Mouse (Mus musculus) G1E-ER4 (cell line): Measurements from ENCODE around the gene Strbp. TPM values are rescaled to one million over a fixed set of nuclear protein-coding genes. Genes with fewer than 3 reads are reported as not detected.

ENCODE experiments used
- GATA1 ChIP-seq: IDR thresholded peaks from one replicate; pipeline ENCODE4 v1.8.0; 2012; ENCODE audit warnings: low read length, inconsistent platforms
- polyA plus RNA-seq: library from polyadenylated mRNA; stranded (reverse); fragments of >175 nt; gene quantifications from 2 replicates; pipeline ENCODE4 v1.2.3, GENCODE M21; 2012

Strbp gene
- polyA plus RNA-seq, 1 experiment, result 24.4 TPM

GRCm38 (mm10) chr2:37587919-37588318, 115.7 kb downstream of the Strbp start:
- no peak for TF ChIP-seq GATA1

- TF ChIP-seq GATA1, result no peak
Measured at GRCm38 (mm10) chr2:37578185-37578584, 125.5 kb downstream of the Strbp start.

GRCm38 (mm10) chr2:37576661-37577060, 127.0 kb downstream of the Strbp start:
- TF ChIP-seq GATA1, result no peak

- no peak for TF ChIP-seq GATA1
Measured at GRCm38 (mm10) chr2:37572141-37572540, 131.5 kb downstream of the Strbp start.

GRCm38 (mm10) chr2:37570703-37571102, 133.0 kb downstream of the Strbp start:
- TF ChIP-seq GATA1, result no peak

- no peak for TF ChIP-seq GATA1
Measured at GRCm38 (mm10) chr2:37569888-37570287, 133.8 kb downstream of the Strbp start.

- no peak for TF ChIP-seq GATA1
Measured at GRCm38 (mm10) chr2:37566035-37566434, 137.6 kb downstream of the Strbp start.

GRCm38 (mm10) chr2:37565579-37565978, 138.1 kb downstream of the Strbp start:
- no peak for TF ChIP-seq GATA1

GRCm38 (mm10) chr2:37556366-37556765, 147.3 kb downstream of the Strbp start:
- no peak for TF ChIP-seq GATA1

GRCm38 (mm10) chr2:37549346-37550012, 154.2 kb downstream of the Strbp start:
- TF ChIP-seq GATA1, result no peak

- no peak for TF ChIP-seq GATA1
Measured at GRCm38 (mm10) chr2:37531639-37532038, 172.0 kb downstream of the Strbp start.

- TF ChIP-seq GATA1, result no peak
Measured at GRCm38 (mm10) chr2:37530766-37531165, 172.9 kb downstream of the Strbp start.

- no peak for TF ChIP-seq GATA1
Measured at GRCm38 (mm10) chr2:37529397-37529796, 174.3 kb downstream of the Strbp start.

- TF ChIP-seq GATA1, result no peak
Measured at GRCm38 (mm10) chr2:37527587-37527986, 176.1 kb downstream of the Strbp start.

- TF ChIP-seq GATA1, result no peak
Measured at GRCm38 (mm10) chr2:37519286-37519640, 184.4 kb downstream of the Strbp start.

- no peak for TF ChIP-seq GATA1
Measured at GRCm38 (mm10) chr2:37518561-37519285, 184.9 kb downstream of the Strbp start.

GRCm38 (mm10) chr2:37516922-37517462, 186.7 kb downstream of the Strbp start:
- no peak for TF ChIP-seq GATA1
